Mouse (Mus musculus) adrenal gland, postnatal 36 days (tissue): ENCODE results near the gene Shc4. TPM values are rescaled to one million over a fixed set of nuclear protein-coding genes. Genes with fewer than 3 reads are reported as not detected.

Experiments used
- DNase-seq, 2 experiments: peaks; one replicate each; pipeline ENCODE4 v3.0.0; 2021; ENCODE audit warnings: mixed read lengths in 1 of 2
- total RNA-seq, 2 experiments: library from RNA; stranded (reverse); gene quantifications; 2 replicates each; pipeline ENCODE4 v1.2.3; 2021

Gene Shc4
- total RNA-seq, 2 experiments from 2014 or later, result 3.2 to 3.4 TPM

DNA sequence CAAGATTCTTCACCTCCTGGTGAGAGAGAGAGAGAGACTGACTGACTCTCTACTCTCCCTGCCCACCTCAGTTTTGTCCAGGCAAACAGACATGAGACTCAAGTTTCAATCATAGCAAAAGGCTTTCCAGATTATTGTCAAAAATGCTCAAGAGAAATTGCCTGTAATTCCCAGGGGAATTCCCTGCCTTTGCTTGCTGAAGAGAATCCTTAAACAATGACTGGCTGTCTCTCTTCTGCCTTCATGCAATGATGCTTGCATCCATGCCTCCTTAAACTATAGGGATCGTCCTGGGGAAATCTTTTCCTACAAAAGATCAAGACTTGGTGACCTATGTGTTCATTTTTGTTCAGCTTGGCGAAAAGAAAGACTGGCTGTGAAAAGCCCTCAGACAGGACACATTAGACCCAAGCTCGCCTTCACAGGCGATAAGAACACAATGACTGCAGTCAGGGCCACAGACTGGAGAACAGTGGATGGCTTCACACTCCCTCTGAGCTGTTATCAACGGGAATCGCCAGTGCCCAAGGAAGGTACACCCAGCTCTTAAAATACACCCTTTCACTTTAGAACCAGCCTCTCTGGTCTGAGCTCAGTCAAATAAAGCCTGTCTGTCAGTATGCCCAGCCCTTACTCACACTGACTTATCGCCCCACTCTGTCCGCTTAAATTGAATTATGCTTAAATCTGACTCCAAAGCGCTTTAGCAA is 38.4 kb downstream of the Shc4 start:
- no peak for DNase-seq

DNA sequence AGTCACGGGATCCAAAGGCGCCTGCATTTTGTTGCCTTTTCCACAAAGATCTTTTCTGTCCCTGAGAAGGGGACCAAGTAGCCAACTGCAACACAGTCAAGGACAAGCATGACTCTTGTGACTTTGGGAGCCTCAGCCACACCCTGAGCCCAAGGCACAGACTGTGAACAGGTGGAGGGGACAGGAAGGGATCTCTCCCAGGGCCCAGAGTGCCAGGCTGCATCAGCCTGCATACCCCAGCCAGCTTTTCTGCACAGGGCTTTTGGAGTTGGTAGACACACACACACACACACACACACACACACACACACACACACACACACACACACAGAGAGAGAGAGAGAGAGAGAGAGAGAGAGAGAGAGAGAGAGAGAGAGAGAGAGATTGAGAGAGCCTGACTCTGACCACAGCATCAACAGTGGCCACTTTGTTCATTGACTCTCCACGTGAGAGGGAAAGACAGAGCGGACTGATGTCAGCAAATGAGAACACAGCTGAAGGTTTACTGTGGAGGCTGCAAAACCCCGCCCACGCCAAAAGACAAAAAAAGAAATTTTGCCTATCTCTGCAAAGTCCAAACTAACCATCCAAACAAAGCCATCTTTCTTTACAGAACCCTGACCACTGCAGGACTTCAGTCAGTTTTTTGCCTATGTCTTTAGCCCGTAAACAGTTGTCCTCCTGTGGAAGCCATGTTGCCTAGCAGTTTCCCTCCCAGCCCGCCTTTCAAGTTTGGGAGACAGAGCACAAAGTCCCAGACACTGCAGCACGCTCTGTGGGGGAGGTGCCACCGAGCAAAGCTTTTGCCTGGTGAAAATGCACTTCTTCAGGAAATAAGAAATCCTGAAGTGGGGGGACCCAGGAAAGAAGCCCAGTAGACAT is 39.1 kb downstream of the Shc4 start:
- DNase-seq, result no peak

DNA sequence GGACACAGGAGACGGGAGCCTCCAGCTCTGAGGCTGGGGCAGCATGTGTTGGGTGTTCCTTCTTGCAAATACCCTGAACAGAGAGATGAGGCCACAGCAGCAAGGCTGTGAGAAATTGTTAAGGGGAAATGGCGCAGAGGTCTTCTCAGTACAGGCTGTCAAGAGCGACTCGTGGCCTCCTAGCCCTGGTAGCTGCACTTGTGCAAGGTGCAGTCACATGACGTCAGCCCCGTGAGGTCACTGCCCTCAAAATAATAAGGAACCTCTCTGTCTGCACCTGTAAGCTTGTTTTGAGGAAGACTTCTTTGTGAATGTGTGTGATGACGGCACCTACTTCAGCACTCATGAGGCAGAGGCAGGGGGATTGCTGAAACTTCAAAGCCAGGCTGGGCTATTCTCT is 40.1 kb downstream of the Shc4 start:
- no peak for DNase-seq

DNA sequence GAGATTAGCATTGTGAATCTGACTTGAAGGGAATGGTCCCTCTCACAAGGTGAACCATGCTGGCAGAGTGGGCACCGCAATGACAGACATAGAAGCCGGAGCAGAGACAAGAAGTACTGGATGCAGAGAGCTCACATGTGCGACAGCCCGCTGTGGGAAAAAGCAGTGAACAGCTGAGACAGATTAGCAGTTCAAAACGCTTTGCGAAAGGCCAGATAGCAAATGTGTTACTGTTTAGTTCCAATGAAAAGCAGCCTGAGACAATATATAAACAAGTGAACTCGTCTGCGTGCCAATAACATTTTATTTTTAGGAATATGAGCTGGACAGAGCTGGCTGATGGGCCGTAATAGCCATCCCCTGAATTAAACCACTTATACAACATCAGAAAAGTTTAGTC is 42.1 kb downstream of the Shc4 start:
- no peak for DNase-seq

DNA sequence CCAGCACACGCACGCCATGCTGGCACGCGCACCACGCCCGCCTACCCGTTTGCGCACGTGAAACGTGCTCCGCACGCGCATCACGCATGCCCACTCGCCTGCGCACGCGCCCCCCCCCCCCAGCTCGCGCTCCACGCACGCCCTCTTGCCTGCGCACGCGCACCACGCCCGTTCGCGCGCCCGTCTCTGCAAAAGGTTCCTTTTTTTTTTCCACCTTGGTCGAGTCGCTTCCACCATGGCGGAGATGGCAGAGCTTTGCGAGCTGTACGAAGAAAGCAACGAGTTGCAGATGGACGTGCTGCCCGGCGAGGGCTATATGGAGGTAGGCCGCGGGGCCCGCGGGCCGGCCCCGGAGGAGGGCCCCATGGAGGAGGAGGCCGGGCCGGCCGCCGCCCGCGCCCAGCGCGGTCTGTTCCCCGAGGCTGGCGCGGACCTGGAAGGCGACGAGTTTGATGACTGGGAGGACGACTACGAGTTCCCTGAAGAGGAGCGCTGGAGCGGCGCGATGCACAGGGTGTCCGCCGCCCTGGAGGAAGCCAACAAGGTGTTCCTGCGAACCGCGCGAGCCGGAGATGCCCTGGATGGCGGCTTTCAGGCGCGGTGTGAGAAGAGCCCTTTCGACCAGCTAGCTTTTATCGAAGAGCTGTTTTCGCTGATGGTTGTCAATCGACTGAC is 50.9 kb downstream of the Shc4 start, which contains the start of gene Eid1:
Gene Eid1, plus strand, starts transcription at position 139 of the 675 bp plus-strand sequence.
- peak; percentile 85 to 90 for DNase-seq

DNA sequence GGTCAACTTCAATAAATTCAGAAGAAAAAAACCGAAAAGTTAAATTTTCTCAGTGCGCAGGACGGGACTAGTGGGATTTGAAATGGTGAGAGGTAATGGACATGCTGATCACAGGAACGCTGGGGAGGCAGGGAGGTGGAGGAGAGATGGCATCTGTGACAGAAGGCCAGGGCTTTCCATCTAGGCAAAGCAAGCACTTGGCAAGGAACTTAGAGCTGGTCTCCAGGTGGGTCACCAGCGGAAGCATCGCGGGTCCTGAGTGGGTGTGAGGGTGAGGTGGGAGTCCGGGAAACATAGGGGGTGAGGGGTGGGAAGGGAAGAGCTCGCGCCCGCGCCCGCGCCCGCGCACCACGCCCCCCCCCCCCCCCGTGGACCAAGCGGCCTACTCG is 51.4 kb downstream of the Shc4 start:
- DNase-seq, result no peak

DNA sequence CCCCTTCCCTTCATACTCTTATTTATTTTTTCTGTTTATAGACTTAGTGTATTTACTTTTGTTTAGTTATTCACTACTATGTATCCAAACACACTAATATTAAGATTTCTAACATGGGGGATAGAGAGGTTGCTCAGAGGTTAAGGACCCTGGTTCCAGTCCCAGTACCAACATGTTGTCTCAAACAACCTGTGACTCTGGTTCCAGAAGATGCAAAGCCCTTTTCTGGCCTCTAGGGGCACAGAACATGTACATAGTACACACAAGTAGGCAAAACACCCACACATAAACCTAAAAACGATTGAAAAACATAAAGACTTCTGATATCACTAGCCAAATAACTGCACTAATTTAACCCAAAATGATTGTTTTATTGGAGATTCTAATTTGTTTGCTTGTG is 53.1 kb downstream of the Shc4 start:
- no peak for DNase-seq

DNA sequence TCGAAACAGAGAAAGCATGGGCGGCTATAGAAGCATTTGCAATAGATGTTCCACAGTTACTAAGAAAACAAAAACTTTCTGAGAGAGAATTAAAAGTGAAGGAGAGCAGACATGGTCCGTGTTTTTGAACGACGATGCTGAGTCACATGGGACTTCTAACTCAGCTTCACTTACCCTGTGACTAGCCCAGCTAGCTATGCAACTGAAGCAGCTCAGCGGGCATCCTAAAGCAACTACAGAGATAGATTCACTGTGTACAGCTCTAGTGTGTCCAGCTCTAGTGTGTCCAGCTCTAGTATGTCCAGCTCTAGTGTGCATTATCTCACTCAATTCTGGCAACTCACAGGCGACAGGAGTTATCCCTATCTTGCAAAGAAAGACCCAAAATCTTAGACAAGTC is 56.2 kb downstream of the Shc4 start:
- no peak for DNase-seq

DNA sequence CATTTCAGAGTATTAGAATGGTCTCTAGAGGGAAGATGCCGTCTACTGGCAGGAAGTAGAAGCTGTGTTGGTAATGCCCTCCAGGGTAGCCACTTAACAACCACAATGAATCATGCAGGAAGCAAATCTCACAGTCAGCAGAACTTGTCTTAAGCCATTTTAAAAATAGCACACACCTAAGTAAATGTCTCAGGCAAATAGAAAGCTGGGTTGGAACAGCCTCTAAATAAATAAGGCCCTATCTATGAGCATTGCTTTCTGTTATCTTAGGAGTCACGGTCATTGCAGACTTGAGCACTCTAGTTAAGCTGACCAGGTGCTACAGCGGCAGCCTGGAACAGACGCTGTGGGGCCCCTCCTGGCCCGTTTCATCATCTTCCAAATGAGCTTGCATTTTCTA is 56.8 kb downstream of the Shc4 start:
- no peak for DNase-seq

DNA sequence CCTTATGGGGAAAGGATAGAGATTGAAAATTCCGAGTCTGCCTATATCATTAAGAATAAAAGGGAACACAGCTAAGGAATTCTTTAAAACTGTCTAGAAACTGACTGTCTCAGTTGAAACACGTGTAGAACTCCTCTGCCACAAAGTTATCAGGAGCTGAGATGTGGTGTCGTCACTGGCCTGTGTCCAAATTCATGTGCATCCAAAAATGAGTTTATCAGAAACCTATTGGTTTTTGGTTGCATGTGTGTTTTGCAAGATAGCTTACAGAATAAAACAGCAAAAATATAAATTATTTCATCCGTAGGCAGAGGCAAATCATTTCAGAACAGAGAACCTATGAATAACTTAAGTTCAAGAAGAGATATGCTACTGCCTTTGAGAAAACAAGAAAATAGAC is 57.3 kb downstream of the Shc4 start:
- DNase-seq, result no peak

DNA sequence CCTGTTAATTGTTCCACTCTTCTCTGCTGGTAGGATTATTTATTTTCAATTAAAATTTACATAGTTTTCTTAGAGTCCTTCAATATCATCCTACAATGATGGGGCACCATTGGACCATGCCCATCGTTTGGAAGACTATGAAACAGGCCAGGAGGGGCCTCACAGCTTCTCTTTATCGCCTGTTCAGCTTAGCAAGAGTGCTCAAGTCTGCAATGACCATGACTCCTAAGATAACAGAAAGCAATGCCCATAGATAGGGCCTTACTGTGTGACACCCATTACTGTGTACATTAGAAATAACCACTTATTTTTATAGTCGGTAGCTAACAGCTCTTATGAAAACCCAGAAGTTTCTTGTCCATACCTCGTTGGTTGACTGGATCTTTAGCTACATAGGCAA is 58.0 kb downstream of the Shc4 start:
- DNase-seq, result no peak

DNA sequence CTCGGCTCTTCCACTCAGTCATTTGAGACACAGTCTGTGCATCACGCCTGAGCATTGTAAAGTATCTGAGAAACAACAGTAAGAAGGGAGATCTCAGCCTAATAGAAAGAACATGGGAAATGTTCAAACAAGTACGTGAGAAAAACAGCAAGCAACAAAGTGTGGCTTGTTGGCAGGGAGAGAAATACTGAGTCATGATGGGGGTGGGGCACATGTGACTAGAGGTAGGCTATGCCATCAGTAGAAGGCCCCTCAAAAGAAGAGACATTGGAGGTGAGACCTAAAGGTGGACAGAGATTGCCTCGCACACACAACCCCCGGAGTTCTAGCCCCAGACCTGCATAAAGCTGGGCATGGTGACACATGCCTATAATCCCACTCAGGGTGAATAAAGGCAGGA is 58.7 kb downstream of the Shc4 start:
- no peak for DNase-seq

DNA sequence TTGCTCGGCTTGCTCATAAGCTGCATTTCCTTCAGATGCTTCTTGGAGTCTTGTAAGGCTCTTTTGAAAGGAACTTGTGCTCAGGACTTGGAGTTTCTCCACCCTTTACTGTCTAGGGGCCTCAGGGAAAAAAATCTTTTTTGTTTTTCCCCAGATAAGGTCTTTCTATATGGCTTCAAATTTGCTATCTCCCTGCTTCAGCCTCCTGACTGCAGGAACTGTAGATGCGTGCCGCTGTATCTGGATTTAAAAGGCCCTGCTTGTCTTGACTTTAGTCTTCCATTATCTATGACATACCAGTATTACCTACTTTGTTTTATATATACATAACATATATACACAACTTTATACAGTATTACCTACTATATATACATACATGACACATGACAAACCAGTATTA is 61.4 kb downstream of the Shc4 start:
- no peak for DNase-seq

DNA sequence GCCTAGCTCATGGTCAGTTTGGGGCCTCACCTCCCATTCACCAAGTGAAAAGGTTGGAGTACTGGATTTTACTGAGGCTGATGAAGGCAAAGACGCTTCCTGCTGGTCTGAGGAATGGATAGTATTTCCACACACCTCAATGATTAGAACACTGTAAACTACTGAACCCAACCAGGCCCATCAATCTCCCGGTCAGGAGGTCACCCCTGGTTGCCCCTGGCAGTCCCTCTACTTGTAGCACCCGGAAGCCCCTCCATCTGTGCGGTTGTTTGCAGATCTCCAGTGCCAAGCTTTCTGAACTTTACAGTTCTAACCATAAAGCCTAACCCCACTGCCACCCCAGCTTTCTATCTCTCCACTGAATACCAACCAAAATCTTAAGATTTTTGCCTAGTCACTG is 62.8 kb downstream of the Shc4 start:
- no peak for DNase-seq

DNA sequence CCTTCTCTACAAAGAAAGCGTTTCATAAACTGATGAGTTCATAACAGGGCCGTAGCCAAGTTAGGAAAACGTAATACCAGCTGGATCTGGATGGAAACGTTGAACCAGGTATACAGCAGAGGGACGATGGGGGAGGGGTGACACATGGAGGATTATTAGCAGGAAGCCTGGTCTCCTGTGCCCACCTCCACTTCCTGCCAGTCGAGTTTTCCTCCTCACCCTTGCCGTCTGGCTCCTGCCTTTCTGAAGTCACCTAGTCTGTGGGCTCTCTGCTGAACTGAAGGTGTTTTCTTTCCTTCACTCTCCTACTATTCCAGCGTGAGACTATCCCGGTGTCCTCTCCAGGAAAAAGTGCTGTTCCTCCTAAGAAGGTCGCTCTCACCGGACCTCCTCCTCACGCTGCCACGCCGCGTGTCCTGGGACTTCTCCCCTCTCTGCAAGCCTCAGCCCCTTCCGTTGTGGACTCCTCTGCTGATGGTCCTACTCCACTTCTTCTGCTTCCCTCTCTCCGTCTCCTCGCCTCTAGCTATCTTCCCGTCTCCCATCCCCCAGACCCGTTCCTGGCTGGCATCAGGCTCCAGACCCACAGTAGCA is 63.3 kb downstream of the Shc4 start:
- DNase-seq, result peak; percentile 24 to 66

DNA sequence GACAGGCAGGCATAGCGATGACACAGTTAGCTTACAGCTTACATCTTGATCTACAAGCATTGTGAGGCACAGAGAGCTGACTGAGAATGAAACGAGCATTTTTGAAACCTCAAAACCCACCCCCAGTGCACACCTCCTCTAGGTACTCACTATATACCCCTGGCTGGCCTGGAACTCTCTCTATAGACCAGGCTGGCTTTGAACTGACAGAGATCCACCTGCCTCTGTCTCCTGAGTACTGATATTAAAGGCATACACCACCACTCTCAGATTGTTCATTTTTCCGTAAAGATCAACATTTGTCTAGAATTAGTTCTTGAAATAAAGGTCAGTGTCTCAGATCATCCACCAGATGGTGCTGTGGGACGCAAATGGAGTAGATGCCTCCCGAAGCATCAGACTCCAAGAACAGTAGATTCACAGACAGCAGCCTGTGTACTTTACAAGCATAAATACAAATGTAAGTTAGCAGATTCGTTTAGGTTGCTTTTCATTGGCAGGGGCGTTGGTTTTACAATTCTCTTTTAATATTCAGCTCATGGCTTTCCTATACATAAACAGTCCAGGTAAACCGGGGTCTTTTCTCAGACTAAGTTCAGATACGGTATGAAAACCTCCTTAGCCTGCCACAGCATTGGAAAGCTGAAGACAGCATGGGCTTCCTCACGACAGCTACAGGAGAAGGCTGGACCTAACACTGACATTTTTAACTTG is 64.0 kb downstream of the Shc4 start:
- peak; percentile 73 to 83 for DNase-seq

DNA sequence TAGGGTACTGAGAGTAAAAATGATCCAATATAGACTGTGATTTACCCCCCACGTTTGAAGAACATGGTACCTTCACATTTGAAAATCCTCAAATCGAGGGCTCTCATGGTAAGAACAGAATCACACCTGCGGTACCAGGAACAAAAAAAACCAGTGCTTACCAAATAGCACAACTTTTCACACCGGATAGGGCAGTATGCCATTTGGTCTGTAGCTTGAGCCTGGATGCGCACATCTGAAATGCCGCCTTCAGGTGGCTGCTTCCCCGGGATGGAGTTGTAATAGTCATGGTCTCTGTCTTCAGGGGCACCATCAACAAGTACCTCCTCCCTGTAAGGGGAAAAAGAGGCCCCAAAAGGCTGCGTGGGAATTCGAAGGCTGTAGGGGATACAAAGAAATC is 68.6 kb downstream of the Shc4 start:
- DNase-seq, result no peak

DNA sequence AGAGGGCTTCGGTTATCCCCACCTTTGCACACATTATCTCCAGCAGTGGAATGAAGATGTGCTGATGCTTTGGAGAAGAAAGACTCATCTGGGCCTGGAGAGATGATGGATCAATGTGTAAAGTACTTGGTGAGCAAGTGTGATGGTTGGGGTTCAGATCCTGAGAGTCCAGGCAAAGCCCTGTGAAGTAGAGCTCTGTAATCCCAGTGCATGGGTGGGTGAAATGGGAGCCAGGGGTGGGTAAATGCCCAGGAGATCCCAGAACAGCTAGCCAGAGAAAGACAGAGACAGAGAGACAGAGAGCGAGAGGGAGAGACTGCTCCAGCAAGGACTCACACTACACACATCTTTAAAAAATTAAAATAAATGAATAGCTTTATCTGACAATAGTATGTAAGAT is 70.7 kb downstream of the Shc4 start:
- DNase-seq, result no peak

DNA sequence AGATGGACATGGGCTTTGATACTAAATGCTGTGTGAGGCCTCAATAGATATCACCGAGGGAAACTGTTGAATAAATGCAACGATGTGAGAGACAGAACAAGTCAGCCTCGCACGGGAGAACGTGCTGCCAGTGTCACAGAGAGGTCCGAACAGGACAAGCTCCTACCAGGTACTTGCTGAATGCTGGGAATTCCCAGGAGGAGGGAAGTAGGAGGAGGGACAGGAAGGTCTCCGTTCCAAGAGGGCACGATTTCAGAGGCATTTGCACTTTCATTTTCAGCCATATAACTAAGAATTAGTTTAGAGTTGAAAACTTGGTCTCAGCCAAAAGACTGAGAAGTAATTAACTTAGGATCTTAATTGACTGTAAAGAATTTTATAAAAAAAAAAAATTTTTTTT is 72.4 kb downstream of the Shc4 start:
- no peak for DNase-seq

DNA sequence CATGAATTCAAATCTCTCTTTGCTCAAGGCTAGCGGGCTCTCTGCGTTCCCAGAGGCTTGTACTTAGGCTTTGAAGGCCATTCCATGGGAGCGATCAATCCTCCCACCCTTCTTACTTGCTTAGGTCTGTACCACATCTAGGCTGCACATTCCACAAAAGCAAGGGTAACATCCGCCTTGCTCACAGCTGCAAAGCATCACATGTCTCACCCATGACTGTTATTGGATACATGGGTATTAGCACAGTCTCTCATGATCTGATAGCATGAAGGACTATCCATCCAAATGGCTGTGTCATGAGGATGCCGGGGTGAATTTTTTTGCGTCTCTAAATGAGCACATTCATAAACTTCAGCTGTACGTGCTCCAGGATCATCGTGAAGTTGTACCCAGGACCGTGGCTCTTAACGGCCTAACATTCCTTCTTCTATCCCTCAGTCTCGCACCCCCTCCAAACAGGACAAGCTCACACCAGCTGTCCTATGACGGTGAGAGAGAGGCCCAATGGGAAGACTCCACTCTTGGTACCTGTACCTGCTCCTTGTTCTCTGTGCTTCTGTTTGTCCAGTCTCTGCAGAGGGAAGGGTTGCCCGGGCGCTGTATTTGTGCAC is 73.1 kb downstream of the Shc4 start:
- DNase-seq, result peak in 1 of 2 experiments; percentile 27

DNA sequence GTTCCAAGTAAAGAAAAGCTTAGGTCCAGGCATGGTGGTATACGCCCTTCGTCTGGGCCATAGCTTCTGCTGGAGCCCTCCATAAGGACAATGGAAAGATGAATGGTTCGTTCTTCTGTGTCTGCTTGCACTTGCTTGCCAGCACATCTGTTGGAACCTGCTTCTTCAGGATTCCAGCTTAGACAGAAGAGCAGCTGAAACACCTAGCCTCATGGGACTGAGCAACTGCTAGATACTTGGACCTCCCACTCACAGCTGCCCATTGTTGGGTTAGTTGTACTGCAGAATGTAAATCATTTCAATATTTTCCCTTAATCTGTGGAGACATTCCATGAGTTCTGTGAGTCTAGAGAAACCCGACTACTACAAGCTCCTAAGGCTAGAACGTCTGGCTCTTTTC is 73.9 kb downstream of the Shc4 start:
- DNase-seq, result no peak

DNA sequence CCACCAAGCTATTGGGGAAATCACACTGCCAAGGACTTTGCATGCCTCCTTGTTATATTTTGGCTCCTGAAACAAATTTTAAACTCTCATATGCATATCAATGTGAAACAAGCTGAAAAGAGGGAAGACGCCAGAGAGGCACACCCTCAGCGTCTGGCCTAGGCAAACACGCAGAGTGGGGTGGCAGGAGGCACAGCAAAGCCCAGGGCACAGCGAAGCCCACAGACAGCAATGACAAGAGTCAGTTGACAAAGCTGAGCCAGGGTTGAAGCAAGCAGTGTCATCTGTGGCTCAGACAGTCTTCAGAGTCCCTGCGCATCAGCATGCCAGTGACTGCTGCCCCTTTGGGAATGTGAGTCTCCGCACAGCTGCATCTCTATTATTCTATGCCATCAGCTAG is 79.0 kb downstream of the Shc4 start:
- no peak for DNase-seq
